Mouse (Mus musculus): Measurements from ENCODE around the gene AL732309.1.

GRCm38 (mm10) chr2:25233421-25233820 lies 13.2 kb downstream of the AL732309.1 start:
- no peak for TF ChIP-seq CTCF (IDR thresholded peaks at IDR 0.05)
- TF ChIP-seq POLR2A (IDR thresholded peaks at IDR 0.05; ENCODE audit: insufficient read depth, low read depth, low read length) = no peak
- TF ChIP-seq EP300 (IDR thresholded peaks at IDR 0.05; ENCODE audit: insufficient read depth, low read depth, low read length) = no peak

Data from heart, adult 2 months (tissue).